Mouse (Mus musculus) lung, postnatal 4 days (tissue): ENCODE measurements at regions not wholly inside any gene's neighbourhood (a gene's known extent, or its start where the extent isn't known, plus 50 kb on each side); places are given as distances from the start of the nearest gene placed in this dataset.
A peak's percentile ranks its signal among the peaks of the same experiment; 100 is the strongest.

Experiments
- DNase-seq, 2 experiments: peaks; one replicate each; pipeline ENCODE4 v3.0.0; 2021

DNA sequence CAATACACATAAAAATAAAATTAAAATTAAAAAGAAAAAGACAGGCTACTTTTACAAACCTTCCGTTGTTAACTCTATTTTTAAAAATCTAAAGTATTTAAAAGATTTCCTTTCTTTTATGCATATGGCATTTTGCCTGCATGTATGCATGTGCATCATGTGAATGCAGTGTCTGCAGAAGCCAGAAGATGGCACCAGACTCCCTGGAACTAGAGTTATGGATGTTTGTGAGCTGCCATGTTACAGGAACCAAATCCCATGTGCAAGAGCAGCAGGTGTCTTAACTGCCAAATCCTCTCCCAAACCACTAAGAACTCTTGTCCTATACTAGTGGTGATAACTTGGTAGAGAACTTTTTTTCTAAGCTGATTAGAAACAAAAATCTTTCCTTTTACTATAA lies 60.1 kb upstream of the Abcb5 start:
- DNase-seq, result peak; percentile 24 to 43

DNA sequence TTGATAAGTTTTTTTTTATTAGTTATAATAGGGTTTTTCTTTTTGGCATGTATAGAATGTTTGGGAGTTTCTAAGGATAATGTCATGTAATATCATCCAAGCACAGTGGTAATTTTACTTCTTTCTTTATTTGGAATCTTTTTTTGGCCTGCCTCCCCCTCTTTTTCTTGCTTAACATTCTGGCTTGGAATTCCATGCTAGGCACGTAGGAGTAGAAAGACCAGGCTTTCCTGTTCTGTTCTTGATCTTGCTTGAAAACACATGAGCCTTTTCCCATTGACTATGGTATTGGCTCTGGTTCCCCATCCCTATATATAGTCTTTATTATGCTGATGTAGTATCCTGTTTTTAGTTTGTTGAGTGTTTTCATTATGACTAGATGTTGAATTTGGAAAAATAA lies 57.8 kb upstream of the Abcb5 start:
- no peak for DNase-seq
